Mouse (Mus musculus): ENCODE data around the gene Rgs19.

DNA sequence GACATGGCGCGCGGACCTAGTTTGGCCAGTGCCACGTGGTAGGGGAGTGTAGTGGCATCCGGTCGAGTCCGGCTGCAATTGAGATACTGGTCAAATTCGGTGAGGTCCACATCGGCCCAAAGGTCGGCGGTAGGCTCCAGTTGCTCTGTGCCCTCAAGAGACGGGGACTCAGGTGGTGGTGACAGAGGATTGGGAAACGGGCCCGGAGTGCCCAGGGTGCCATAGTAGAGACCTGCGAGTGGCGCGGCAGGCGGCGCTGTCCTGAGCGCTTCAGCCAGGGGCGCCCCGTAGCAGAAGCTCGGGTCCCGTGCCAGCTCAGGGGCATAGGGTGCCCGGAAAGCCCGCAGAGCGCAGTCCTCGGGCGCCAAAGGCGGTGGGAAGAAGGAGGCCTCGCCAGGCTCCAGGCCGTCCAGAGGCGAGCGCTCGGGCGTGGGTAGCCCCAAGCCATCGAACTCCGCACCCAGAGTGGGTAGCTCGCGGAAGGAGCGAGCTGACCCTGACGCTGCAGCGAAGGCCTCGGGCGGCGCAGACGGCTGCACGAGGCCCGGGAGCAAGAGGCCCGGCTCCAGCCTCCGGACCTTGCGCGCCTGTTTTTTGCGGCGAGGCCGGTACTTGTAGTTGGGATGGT lies 23.4 kb downstream of the Rgs19 start:
- TF ChIP-seq CTCF (IDR thresholded peaks at IDR 0.05; ENCODE audit: extremely low read depth, insufficient read depth, insufficient read length, insufficient replicate concordance) (no peak), POLR2A (IDR thresholded peaks at IDR 0.05; ENCODE audit: low read depth, low read length) (no peak)
